24 mouse cellular contexts compared by ENCODE assay signal in genomic region chr11:78463286-78464036, GRCm38 (mm10). TPM values are rescaled to one million over a fixed set of nuclear protein-coding genes. Genes with fewer than 3 reads are reported as not detected.
A peak's percentile ranks its signal among the peaks of the same experiment; 100 is the strongest.
DNase-seq lines count a peak whose midpoint lies in the region; ATAC-seq and TF ChIP-seq lines count a peak whose summit lies in the region.
"Had no signal": no experiment of that assay in that cellular context is flagged by ENCODE, and none has a peak within 500 bp of the region (broad histone marks: within the 10 kb centered on the region; RNA-seq: fewer than 3 reads in every experiment).

No protein-coding gene starts in this region.

- no peaks in the 10 kb centered on the region for H3K27me3 ChIP-seq in liver, embryonic 12.5 days (replicated peaks)
- no peaks in the 10 kb centered on the region for H3K27me3 ChIP-seq in liver, postnatal 0 days (ENCODE audit: insufficient read depth, low read length)
- no peaks in the 10 kb centered on the region for H3K27me3 ChIP-seq in intestine, embryonic 16.5 days (replicated peaks; ENCODE audit: control insufficient read depth, insufficient read depth, low read length)
- H3K27me3 ChIP-seq in midbrain, embryonic 15.5 days (replicated peaks) = no peaks in the 10 kb centered on the region; the same call in 1 of the 2 replicates
- H3K27me3 ChIP-seq: embryonic facial prominence, embryonic 13.5 days; limb, embryonic 15.5 days; neural tube, embryonic 12.5 days; stomach, embryonic 15.5 days had no signal

- no peak overlapping the region for H3K4me3 ChIP-seq in liver, embryonic 12.5 days
- H3K4me3 ChIP-seq in liver, postnatal 0 days (ENCODE audit: low read depth, low read length) = no peak overlapping the region
- H3K4me3 ChIP-seq in intestine, embryonic 16.5 days (ENCODE audit: low read length) = no peak overlapping the region
- no peak overlapping the region for H3K4me3 ChIP-seq in midbrain, embryonic 15.5 days
- H3K4me3 ChIP-seq: embryonic facial prominence, embryonic 13.5 days; limb, embryonic 15.5 days; neural tube, embryonic 12.5 days; stomach, embryonic 15.5 days had no signal

- H3K36me3 ChIP-seq in liver, embryonic 12.5 days = no peaks in the 10 kb centered on the region
- no peaks in the 10 kb centered on the region for H3K36me3 ChIP-seq in liver, postnatal 0 days (replicated peaks; ENCODE audit: insufficient read depth, low read length)
- no peaks in the 10 kb centered on the region for H3K36me3 ChIP-seq in intestine, embryonic 16.5 days (ENCODE audit: control insufficient read depth, insufficient read depth, low read length)
- H3K36me3 ChIP-seq in midbrain, embryonic 15.5 days (replicated peaks) = no peaks in the 10 kb centered on the region
- H3K36me3 ChIP-seq: embryonic facial prominence, embryonic 13.5 days; limb, embryonic 15.5 days; neural tube, embryonic 12.5 days; stomach, embryonic 15.5 days had no signal

- ATAC-seq in liver, embryonic 12.5 days = no peak
- ATAC-seq in liver, postnatal 0 days = no peak
- peak; percentile 50 for ATAC-seq in intestine, embryonic 16.5 days
- no peak for ATAC-seq in midbrain, embryonic 15.5 days (replicated peaks)
- ATAC-seq: CD4-positive, CD25-positive, alpha-beta regulatory T cell, adult 4 months had no signal

- no peak for DNase-seq in liver, postnatal 0 days
- peak; percentile 31 for DNase-seq in adrenal gland, postnatal 14 days
- DNase-seq in testis, postnatal 14 days (ENCODE audit: low spot score) = no peak
- no peak for DNase-seq in right cerebral cortex, adult 2 months (ENCODE audit: low spot score in 2 of 2)
- DNase-seq: cerebellum, postnatal 36 days; thymus, postnatal 25 days had no signal

- peak overlapping the region; percentile 37 for H3K4me2 ChIP-seq in liver, embryonic 12.5 days
- H3K4me2 ChIP-seq in liver, postnatal 0 days (ENCODE audit: low read depth, low read length) = no peak overlapping the region
- H3K4me2 ChIP-seq in intestine, embryonic 16.5 days (ENCODE audit: low read depth, low read length) = peak overlapping the region; percentile 13; the same call in 1 of the 2 replicates
- H3K4me2 ChIP-seq in midbrain, embryonic 15.5 days = no peak overlapping the region
- H3K4me2 ChIP-seq: embryonic facial prominence, embryonic 13.5 days; limb, embryonic 15.5 days; neural tube, embryonic 12.5 days; stomach, embryonic 15.5 days had no signal

- no peak overlapping the region for H3K9ac ChIP-seq in liver, embryonic 12.5 days
- H3K9ac ChIP-seq in liver, postnatal 0 days (replicated peaks) = no peak overlapping the region
- no peak overlapping the region for H3K9ac ChIP-seq in intestine, embryonic 16.5 days (ENCODE audit: low read depth, low read length)
- no peak overlapping the region for H3K9ac ChIP-seq in midbrain, embryonic 15.5 days
- H3K9ac ChIP-seq: embryonic facial prominence, embryonic 13.5 days; limb, embryonic 15.5 days; neural tube, embryonic 12.5 days; stomach, embryonic 15.5 days had no signal

- H3K9me3 ChIP-seq in liver, embryonic 12.5 days (replicated peaks) = peaks cover 6% of the 10 kb centered on the region; the same call in 1 of the 2 replicates
- H3K9me3 ChIP-seq in liver, postnatal 0 days (ENCODE audit: low read length) = no peaks in the 10 kb centered on the region
- peaks cover 5% of the 10 kb centered on the region; the same call in 1 of the 2 replicates for H3K9me3 ChIP-seq in intestine, embryonic 16.5 days (ENCODE audit: control insufficient read depth, low read length)
- no peaks in the 10 kb centered on the region for H3K9me3 ChIP-seq in midbrain, embryonic 15.5 days
- H3K9me3 ChIP-seq: limb, embryonic 15.5 days; stomach, embryonic 15.5 days had no signal

- TF ChIP-seq EP300 in liver, postnatal 0 days (IDR thresholded peaks at IDR 0.05; ENCODE audit: low read depth) = no peak

- H3K27ac ChIP-seq in liver, embryonic 12.5 days = no peak overlapping the region
- no peak overlapping the region for H3K27ac ChIP-seq in liver, postnatal 0 days (ENCODE audit: low read depth)
- H3K27ac ChIP-seq in intestine, embryonic 16.5 days (ENCODE audit: low read length) = no peak overlapping the region
- H3K27ac ChIP-seq in midbrain, embryonic 15.5 days = no peak overlapping the region
- H3K27ac ChIP-seq: embryonic facial prominence, embryonic 13.5 days; neural tube, embryonic 12.5 days; stomach, embryonic 15.5 days had no signal

- 40% methylated on average over 13 of the region's 13 CpGs for WGBS in liver, embryonic 12.5 days (ENCODE audit: insufficient replicate concordance)
- WGBS in liver, postnatal 0 days (ENCODE audit: insufficient replicate concordance) = 55% methylated on average over 13 of the region's 13 CpGs
- WGBS in intestine, embryonic 16.5 days = 45% methylated on average over 13 of the region's 13 CpGs
- 74% methylated on average over 13 of the region's 13 CpGs for WGBS in midbrain, embryonic 15.5 days

- H3K4me1 ChIP-seq in liver, embryonic 12.5 days = peaks cover 48% of the 10 kb centered on the region
- H3K4me1 ChIP-seq in liver, postnatal 0 days (ENCODE audit: insufficient read depth) = peaks cover 25% of the 10 kb centered on the region
- H3K4me1 ChIP-seq in intestine, embryonic 16.5 days (ENCODE audit: control insufficient read depth, insufficient read depth, low read length) = peaks cover 22% of the 10 kb centered on the region
- peaks cover 17% of the 10 kb centered on the region for H3K4me1 ChIP-seq in midbrain, embryonic 15.5 days

- TF ChIP-seq CTCF in liver, postnatal 0 days (IDR thresholded peaks at IDR 0.05; ENCODE audit: low read depth) = no peak

RNA-seq across cellular contexts. Expression of gene Slc46a1, which starts 2.0 kb away (rescaled TPM):
- 5.7 and 6.3 TPM in 2 replicates for polyA plus RNA-seq in liver, embryonic 12.5 days (2016; fragmentation: Nextera tagmentation; extraction: Ambion mirVana)
- polyA plus RNA-seq in liver, postnatal 0 days (2015; fragmentation: Nextera tagmentation; extraction: Ambion mirVana) = 20.5 and 22.3 TPM in 2 replicates
- total RNA-seq in adrenal gland, postnatal 14 days (2021) = 16.7 and 20.5 TPM in 2 replicates
- 11.0 and 12.8 TPM in 2 replicates for polyA plus RNA-seq in intestine, embryonic 16.5 days (2015; fragmentation: Nextera tagmentation; extraction: Ambion mirVana)
- 23.6 and 23.7 TPM in 2 replicates for polyA plus RNA-seq in midbrain, embryonic 15.5 days (2015; fragmentation: Nextera tagmentation; extraction: Ambion mirVana)

RNA-seq across cellular contexts. Expression of gene Sarm1, which starts 34.1 kb away (rescaled TPM):
- 0.25 and 0.38 TPM in 2 replicates for polyA plus RNA-seq in liver, embryonic 12.5 days (2016; fragmentation: Nextera tagmentation; extraction: Ambion mirVana)
- 0.14 and 0.21 TPM in 2 replicates for polyA plus RNA-seq in liver, postnatal 0 days (2015; fragmentation: Nextera tagmentation; extraction: Ambion mirVana)
- total RNA-seq in adrenal gland, postnatal 14 days (2021) = 3.3 and 4.9 TPM in 2 replicates
- polyA plus RNA-seq in intestine, embryonic 16.5 days (2015; fragmentation: Nextera tagmentation; extraction: Ambion mirVana) = 1.6 and 2.1 TPM in 2 replicates
- polyA plus RNA-seq in midbrain, embryonic 15.5 days (2015; fragmentation: Nextera tagmentation; extraction: Ambion mirVana) = 52.4 and 56.8 TPM in 2 replicates
- total RNA-seq: megakaryocyte, adult 5-6 weeks had no signal

RNA-seq across cellular contexts. Expression of gene Vtn, which starts 35.4 kb away (rescaled TPM):
- 206 and 223 TPM in 2 replicates for polyA plus RNA-seq in liver, embryonic 12.5 days (2016; fragmentation: Nextera tagmentation; extraction: Ambion mirVana)
- polyA plus RNA-seq in liver, postnatal 0 days (2015; fragmentation: Nextera tagmentation; extraction: Ambion mirVana) = 2,013 and 2,040 TPM in 2 replicates
- 23.9 and 283 TPM in 2 replicates for total RNA-seq in adrenal gland, postnatal 14 days (2021)
- polyA plus RNA-seq in intestine, embryonic 16.5 days (2015; fragmentation: Nextera tagmentation; extraction: Ambion mirVana) = 18.1 and 29.3 TPM in 2 replicates
- polyA plus RNA-seq in midbrain, embryonic 15.5 days (2015; fragmentation: Nextera tagmentation; extraction: Ambion mirVana) = 137 and 184 TPM in 2 replicates
- total RNA-seq: hematopoietic stem cell, adult 5-6 weeks; megakaryocyte, adult 5-6 weeks had no signal
- polyA plus RNA-seq: CD4-positive, CD25-positive, alpha-beta regulatory T cell, adult 4 months had no signal

RNA-seq across cellular contexts. Expression of gene Sebox, which starts 39.8 kb away (rescaled TPM):
- 0.12 TPM in 1 of 2 replicates, not detected in the other for polyA plus RNA-seq in liver, embryonic 12.5 days (2016; fragmentation: Nextera tagmentation; extraction: Ambion mirVana)
- polyA plus RNA-seq in liver, postnatal 0 days (2015; fragmentation: Nextera tagmentation; extraction: Ambion mirVana) = 0.11 and 0.16 TPM in 2 replicates
- not detected in 2 replicates for total RNA-seq in adrenal gland, postnatal 14 days (2021)
- not detected in 2 replicates for polyA plus RNA-seq in intestine, embryonic 16.5 days (2015; fragmentation: Nextera tagmentation; extraction: Ambion mirVana)
- polyA plus RNA-seq in midbrain, embryonic 15.5 days (2015; fragmentation: Nextera tagmentation; extraction: Ambion mirVana) = 0.13 and 0.17 TPM in 2 replicates
- total RNA-seq: hematopoietic stem cell, adult 5-6 weeks; megakaryocyte, adult 5-6 weeks had no signal
- polyA plus RNA-seq: CD4-positive, CD25-positive, alpha-beta regulatory T cell, adult 4 months; embryonic facial prominence, embryonic 13.5 days; forebrain, embryonic 11.5 days; gonadal fat pad, adult 2 months; heart, embryonic 14.5 days; kidney, embryonic 16.5 days; lung, postnatal 0 days; midbrain, postnatal 0 days; neural tube, embryonic 12.5 days; stomach, embryonic 15.5 days had no signal

RNA-seq across cellular contexts. Expression of gene Slc13a2, which starts 41.4 kb away (rescaled TPM):
- polyA plus RNA-seq in liver, embryonic 12.5 days (2016; fragmentation: Nextera tagmentation; extraction: Ambion mirVana) = 0.05 TPM in 1 of 2 replicates, not detected in the other
- polyA plus RNA-seq in liver, postnatal 0 days (2015; fragmentation: Nextera tagmentation; extraction: Ambion mirVana) = 0.07 and 0.08 TPM in 2 replicates
- total RNA-seq in adrenal gland, postnatal 14 days (2021) = not detected in 2 replicates
- polyA plus RNA-seq in intestine, embryonic 16.5 days (2015; fragmentation: Nextera tagmentation; extraction: Ambion mirVana) = 4.6 and 6.7 TPM in 2 replicates
- polyA plus RNA-seq in midbrain, embryonic 15.5 days (2015; fragmentation: Nextera tagmentation; extraction: Ambion mirVana) = not detected in 2 replicates
- total RNA-seq: hematopoietic stem cell, adult 5-6 weeks; layer of hippocampus, adult 8-10 months; left cerebral cortex, postnatal 10 days; midbrain, postnatal 0 days had no signal
- polyA plus RNA-seq: CD4-positive, CD25-positive, alpha-beta regulatory T cell, adult 4 months; embryonic facial prominence, embryonic 13.5 days; forebrain, embryonic 11.5 days; heart, embryonic 14.5 days; midbrain, postnatal 0 days; neural tube, embryonic 12.5 days had no signal

Comparison
In these comparisons a context has a peak if more than half of its experiments do, and no peak if none do; other contexts are left out.
1. H3K4me2 ChIP-seq: peak in liver, embryonic 12.5 days (single experiment) and intestine, embryonic 16.5 days (single experiment); none in liver, postnatal 0 days (single experiment) and midbrain, embryonic 15.5 days (single experiment).
2. RNA of gene Sarm1, which starts 34.1 kb away (polyA plus RNA-seq): 52.4 to 56.8 TPM in midbrain, embryonic 15.5 days; 1.6 to 2.1 TPM in intestine, embryonic 16.5 days, 0.25 to 0.38 TPM in liver, embryonic 12.5 days and 0.14 to 0.21 TPM in liver, postnatal 0 days; every median in the first group is over 10 times any median in the second.